Mouse (Mus musculus) thymus, adult 2 months (tissue): ENCODE measurements at regions not wholly inside any gene's neighbourhood (a gene's known extent, or its start where the extent isn't known, plus 50 kb on each side); places are given as distances from the start of the nearest gene placed in this dataset.

Source experiments
- CTCF ChIP-seq: fragments of 200-500 bp; IDR thresholded peaks from 2 replicates; pipeline ENCODE4 v1.5.1; 2012; ENCODE audit warnings: mild to moderate bottlenecking, control low read depth, low read length, moderate library complexity, borderline replicate concordance; ENCODE audit not compliant: control insufficient read depth, poor library complexity, insufficient read depth; ENCODE audit errors: extremely low read depth
- POLR2A ChIP-seq: fragments of 200-500 bp; IDR thresholded peaks from 2 replicates; pipeline ENCODE4 v1.6.1; 2012; ENCODE audit warnings: mild to moderate bottlenecking, low read length, control low read depth, moderate library complexity; ENCODE audit not compliant: control insufficient read depth, poor library complexity, insufficient read depth; ENCODE audit errors: extremely low read depth

DNA sequence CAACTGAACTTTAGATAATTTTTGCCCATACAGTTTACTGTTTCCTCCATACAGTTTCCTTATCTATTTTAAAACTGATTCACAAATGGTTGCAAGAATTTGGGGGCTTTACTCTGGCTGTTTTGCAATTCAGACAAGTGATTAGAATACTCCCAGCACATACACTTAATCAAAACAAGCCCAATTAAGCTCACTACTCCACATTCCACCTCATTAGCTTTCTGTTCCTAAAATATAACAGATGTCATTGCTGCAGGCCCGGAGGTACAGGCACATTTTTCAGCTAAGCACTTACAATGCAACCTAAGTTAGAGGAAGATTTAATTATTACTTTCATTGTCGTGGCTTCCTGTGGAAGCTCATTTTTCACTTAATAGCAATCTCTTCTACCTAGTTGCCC, 526.9 kb upstream of the Apob start:
- TF ChIP-seq CTCF (no peak), POLR2A (no peak)
